Mouse (Mus musculus): Measurements from ENCODE around the gene Dab1. TPM values are rescaled to one million over a fixed set of nuclear protein-coding genes. Genes with fewer than 3 reads are reported as not detected.

Gene Dab1
- polyA plus RNA-seq, 1 experiment from 2014 or later: 0.30 TPM

- Histone ChIP-seq H3K4me1 (replicated peaks) (no peaks in the 10 kb centered on the region), H3K9me3 (replicated peaks) (no peaks in the 10 kb centered on the region; the same call in 1 of the 2 replicates), H3K4me2 (no peak overlapping the region), H3K27ac (no peak overlapping the region), H3K4me3 (replicated peaks) (no peak overlapping the region), H3K27me3 (no peaks in the 10 kb centered on the region), H3K36me3 (no peaks in the 10 kb centered on the region), H3K9ac (no peak overlapping the region)
- 60% methylated on average over 2 of the region's 2 CpGs for WGBS (ENCODE audit: insufficient replicate concordance)
- ATAC-seq (ENCODE audit: low read depth) (no peak), DNase-seq (no peak)
Measured at GRCm38 (mm10) chr4:103839541-103839940, 220.4 kb downstream of the Dab1 start.

- no peak overlapping the region for H3K27ac ChIP-seq
- no peak overlapping the region for H3K9ac ChIP-seq
- 44% methylated on average over 7 of the region's 7 CpGs for WGBS (ENCODE audit: insufficient replicate concordance)
- DNase-seq: no peak
- ATAC-seq (ENCODE audit: low read depth): no peak
- H3K4me1 ChIP-seq (replicated peaks): no peaks in the 10 kb centered on the region
- no peaks in the 10 kb centered on the region for H3K27me3 ChIP-seq
- H3K9me3 ChIP-seq (replicated peaks): no peaks in the 10 kb centered on the region; the same call in 1 of the 2 replicates
- no peaks in the 10 kb centered on the region for H3K36me3 ChIP-seq
- no peak overlapping the region for H3K4me2 ChIP-seq
- H3K4me3 ChIP-seq (replicated peaks): no peak overlapping the region
Measured at GRCm38 (mm10) chr4:103841126-103841525, 222.0 kb downstream of the Dab1 start.

- 56% methylated on average over 7 of the region's 7 CpGs for WGBS (ENCODE audit: insufficient replicate concordance)
- Histone ChIP-seq H3K9ac (no peak overlapping the region), H3K4me2 (no peak overlapping the region), H3K9me3 (replicated peaks) (no peaks in the 10 kb centered on the region), H3K27ac (no peak overlapping the region), H3K4me1 (replicated peaks) (no peaks in the 10 kb centered on the region), H3K4me3 (replicated peaks) (no peak overlapping the region), H3K36me3 (no peaks in the 10 kb centered on the region), H3K27me3 (no peaks in the 10 kb centered on the region)
- ATAC-seq (ENCODE audit: low read depth): no peak
- no peak for DNase-seq
Measured at GRCm38 (mm10) chr4:103844635-103845034, 225.5 kb downstream of the Dab1 start.

- Histone ChIP-seq H3K27ac (no peak overlapping the region), H3K4me1 (replicated peaks) (no peaks in the 10 kb centered on the region), H3K36me3 (no peaks in the 10 kb centered on the region), H3K4me2 (no peak overlapping the region), H3K27me3 (no peaks in the 10 kb centered on the region), H3K4me3 (replicated peaks) (no peak overlapping the region), H3K9ac (no peak overlapping the region), H3K9me3 (replicated peaks) (no peaks in the 10 kb centered on the region)
- WGBS (ENCODE audit: insufficient replicate concordance): 10% methylated on average over 1 of the region's 1 CpGs
- no peak for DNase-seq
- no peak for ATAC-seq (ENCODE audit: low read depth)
Measured at GRCm38 (mm10) chr4:103857173-103857572, 238.0 kb downstream of the Dab1 start.

GRCm38 (mm10) chr4:103875564-103875963, 256.4 kb downstream of the Dab1 start:
- ATAC-seq (ENCODE audit: low read depth) (no peak), DNase-seq (no peak)
- Histone ChIP-seq H3K9ac (no peak overlapping the region), H3K4me2 (no peak overlapping the region), H3K9me3 (replicated peaks) (no peaks in the 10 kb centered on the region), H3K27me3 (no peaks in the 10 kb centered on the region), H3K27ac (no peak overlapping the region), H3K4me3 (replicated peaks) (no peak overlapping the region), H3K4me1 (replicated peaks) (no peaks in the 10 kb centered on the region), H3K36me3 (no peaks in the 10 kb centered on the region)
- WGBS (ENCODE audit: insufficient replicate concordance): 13% methylated on average over 3 of the region's 3 CpGs

GRCm38 (mm10) chr4:103878841-103879240, 259.7 kb downstream of the Dab1 start:
- H3K27me3 ChIP-seq: no peaks in the 10 kb centered on the region
- H3K4me2 ChIP-seq: no peak overlapping the region
- no peaks in the 10 kb centered on the region for H3K36me3 ChIP-seq
- no peak overlapping the region for H3K27ac ChIP-seq
- H3K9me3 ChIP-seq (replicated peaks): no peaks in the 10 kb centered on the region
- no peaks in the 10 kb centered on the region for H3K4me1 ChIP-seq (replicated peaks)
- no peak overlapping the region for H3K4me3 ChIP-seq (replicated peaks)
- 74% methylated on average over 4 of the region's 4 CpGs for WGBS (ENCODE audit: insufficient replicate concordance)
- no peak for ATAC-seq (ENCODE audit: low read depth)
- H3K9ac ChIP-seq: no peak overlapping the region
- DNase-seq: no peak

GRCm38 (mm10) chr4:103881641-103882040, 262.5 kb downstream of the Dab1 start:
- Histone ChIP-seq H3K4me3 (replicated peaks) (no peak overlapping the region), H3K36me3 (no peaks in the 10 kb centered on the region), H3K9me3 (replicated peaks) (no peaks in the 10 kb centered on the region), H3K4me2 (no peak overlapping the region), H3K9ac (no peak overlapping the region), H3K27ac (no peak overlapping the region), H3K27me3 (no peaks in the 10 kb centered on the region), H3K4me1 (replicated peaks) (no peaks in the 10 kb centered on the region)
- WGBS (ENCODE audit: insufficient replicate concordance): 46% methylated on average over 3 of the region's 3 CpGs
- no peak for DNase-seq
- no peak for ATAC-seq (ENCODE audit: low read depth)

GRCm38 (mm10) chr4:103888086-103888485, 268.9 kb downstream of the Dab1 start:
- no peaks in the 10 kb centered on the region for H3K36me3 ChIP-seq
- ATAC-seq (ENCODE audit: low read depth) (no peak), DNase-seq (no peak)
- H3K27ac ChIP-seq: no peak overlapping the region
- no peaks in the 10 kb centered on the region for H3K27me3 ChIP-seq
- H3K4me1 ChIP-seq (replicated peaks): no peaks in the 10 kb centered on the region
- no peak overlapping the region for H3K9ac ChIP-seq
- no peaks in the 10 kb centered on the region for H3K9me3 ChIP-seq (replicated peaks)
- H3K4me3 ChIP-seq (replicated peaks): no peak overlapping the region
- 54% methylated on average over 2 of the region's 2 CpGs for WGBS (ENCODE audit: insufficient replicate concordance)
- no peak overlapping the region for H3K4me2 ChIP-seq

GRCm38 (mm10) chr4:103889110-103889509, 270.0 kb downstream of the Dab1 start:
- H3K4me3 ChIP-seq (replicated peaks): no peak overlapping the region
- H3K4me2 ChIP-seq: no peak overlapping the region
- H3K27ac ChIP-seq: no peak overlapping the region
- H3K36me3 ChIP-seq: no peaks in the 10 kb centered on the region
- no peak overlapping the region for H3K9ac ChIP-seq
- ATAC-seq (ENCODE audit: low read depth) (no peak), DNase-seq (no peak)
- no peaks in the 10 kb centered on the region for H3K27me3 ChIP-seq
- no peaks in the 10 kb centered on the region for H3K9me3 ChIP-seq (replicated peaks)
- WGBS (ENCODE audit: insufficient replicate concordance): 81% methylated on average over 3 of the region's 3 CpGs
- no peaks in the 10 kb centered on the region for H3K4me1 ChIP-seq (replicated peaks)

- no peaks in the 10 kb centered on the region for H3K4me1 ChIP-seq (replicated peaks)
- H3K36me3 ChIP-seq: no peaks in the 10 kb centered on the region
- no peaks in the 10 kb centered on the region for H3K27me3 ChIP-seq
- DNase-seq: no peak
- WGBS (ENCODE audit: insufficient replicate concordance): 50% methylated on average over 4 of the region's 4 CpGs
- no peak overlapping the region for H3K4me2 ChIP-seq
- no peak overlapping the region for H3K9ac ChIP-seq
- H3K4me3 ChIP-seq (replicated peaks): no peak overlapping the region
- no peak for ATAC-seq (ENCODE audit: low read depth)
- H3K9me3 ChIP-seq (replicated peaks): no peaks in the 10 kb centered on the region
- H3K27ac ChIP-seq: no peak overlapping the region
Measured at GRCm38 (mm10) chr4:103896806-103897205, 277.6 kb downstream of the Dab1 start.

- H3K27me3 ChIP-seq: no peaks in the 10 kb centered on the region
- H3K4me2 ChIP-seq: no peak overlapping the region
- DNase-seq (no peak), ATAC-seq (ENCODE audit: low read depth) (no peak)
- no peaks in the 10 kb centered on the region for H3K9me3 ChIP-seq (replicated peaks)
- H3K9ac ChIP-seq: no peak overlapping the region
- no peaks in the 10 kb centered on the region for H3K36me3 ChIP-seq
- no peak overlapping the region for H3K4me3 ChIP-seq (replicated peaks)
- H3K27ac ChIP-seq: no peak overlapping the region
- H3K4me1 ChIP-seq (replicated peaks): no peaks in the 10 kb centered on the region
- WGBS (ENCODE audit: insufficient replicate concordance): 57% methylated on average over 6 of the region's 6 CpGs
Measured at GRCm38 (mm10) chr4:103897702-103898101, 278.5 kb downstream of the Dab1 start.

GRCm38 (mm10) chr4:103911441-103911840, 292.3 kb downstream of the Dab1 start:
- H3K36me3 ChIP-seq: no peaks in the 10 kb centered on the region
- H3K4me1 ChIP-seq (replicated peaks): no peaks in the 10 kb centered on the region
- 0 out of 2 replicates have a peak, but pooled peaks cover 4% of the 10 kb centered on the region for H3K9me3 ChIP-seq (replicated peaks)
- DNase-seq: no peak
- H3K27ac ChIP-seq: no peak overlapping the region
- H3K4me3 ChIP-seq (replicated peaks): no peak overlapping the region
- H3K4me2 ChIP-seq: no peak overlapping the region
- no peaks in the 10 kb centered on the region for H3K27me3 ChIP-seq
- H3K9ac ChIP-seq: no peak overlapping the region
- 56% methylated on average over 4 of the region's 4 CpGs for WGBS (ENCODE audit: insufficient replicate concordance)
- ATAC-seq (ENCODE audit: low read depth): no peak

All from liver, embryonic 13.5 days (tissue).